9 mouse cellular contexts compared by ENCODE assay signal in genomic region chr11:44740278-44741041, GRCm38 (mm10).
A peak's percentile ranks its signal among the peaks of the same experiment; 100 is the strongest.
DNase-seq lines count a peak whose midpoint lies in the region; ATAC-seq and TF ChIP-seq lines count a peak whose summit lies in the region.
"Had no signal": no experiment of that assay in that cellular context is flagged by ENCODE, and none has a peak within 500 bp of the region (broad histone marks: within the 10 kb centered on the region; RNA-seq: fewer than 3 reads in every experiment).

No protein-coding gene starts in this region.

- TF ChIP-seq CTCF in forebrain, postnatal 0 days (IDR thresholded peaks at IDR 0.05; ENCODE audit: low read depth) = no peak

- H3K4me1 ChIP-seq in forebrain, postnatal 0 days (ENCODE audit: insufficient read depth) = no peaks in the 10 kb centered on the region

- peak; percentile 18 for DNase-seq in adrenal gland, adult 2 months
- DNase-seq in adrenal gland, postnatal 10 days = no peak
- peak; percentile 27 for DNase-seq in 3134 (ENCODE audit: extremely low read depth, insufficient read length, low spot score)
- peak; percentile 8 for DNase-seq in forebrain, postnatal 0 days
- peak; percentile 34 for DNase-seq in kidney, postnatal 10 days
- DNase-seq in thymus, postnatal 14 days = no peak
- no peak for DNase-seq in ovary, postnatal 14 days (ENCODE audit: low spot score)
- DNase-seq in cerebellum, adult 9-11 months = no peak

- peak overlapping the region; percentile 21; the same call in 1 of the 2 replicates for H3K4me2 ChIP-seq in forebrain, postnatal 0 days (ENCODE audit: low read depth)

- no peak overlapping the region for H3K27ac ChIP-seq in forebrain, postnatal 0 days (ENCODE audit: low read depth, low read length)

- ATAC-seq in forebrain, postnatal 0 days = no peak

- no peak overlapping the region for H3K9ac ChIP-seq in forebrain, postnatal 0 days

- no peaks in the 10 kb centered on the region for H3K9me3 ChIP-seq in forebrain, postnatal 0 days (ENCODE audit: low read length)

- no peak overlapping the region for H3K4me3 ChIP-seq in forebrain, postnatal 0 days (ENCODE audit: low read depth, low read length)
- H3K4me3 ChIP-seq: layer of hippocampus, adult 2 months had no signal

- H3K36me3 ChIP-seq in forebrain, postnatal 0 days (ENCODE audit: insufficient read depth) = no peaks in the 10 kb centered on the region

- peaks cover 33% of the 10 kb centered on the region for H3K27me3 ChIP-seq in forebrain, postnatal 0 days (ENCODE audit: insufficient read depth, low read length)

- WGBS in forebrain, postnatal 0 days = 9% methylated on average over 6 of the region's 6 CpGs

Comparison
In these comparisons a context has a peak if more than half of its experiments do, and no peak if none do; other contexts are left out.
1. DNase-seq: peak in adrenal gland, adult 2 months (single experiment), 3134 (single experiment), forebrain, postnatal 0 days (single experiment) and kidney, postnatal 10 days (single experiment); none in adrenal gland, postnatal 10 days (single experiment), thymus, postnatal 14 days (single experiment), ovary, postnatal 14 days (single experiment) and cerebellum, adult 9-11 months (single experiment).